Mouse (Mus musculus) monocyte, adult 5-6 weeks (primary cell): ENCODE measurements at regions not wholly inside any gene's neighbourhood (a gene's known extent, or its start where the extent isn't known, plus 50 kb on each side); places are given as distances from the start of the nearest gene placed in this dataset.

Experiments used
- ATAC-seq: fragments of 153-309, 156-312 bp; replicated peaks from 2 replicates; pipeline ENCODE4 v1.8.0; 2017; ENCODE audit warnings: mild to moderate bottlenecking; ENCODE audit not compliant: low TSS enrichment, insufficient number of reproducible peaks, severe bottlenecking, poor library complexity, low FRiP score

GRCm38 (mm10) chr13:35208319-35208718 is 181.4 kb upstream of the Eci2 start:
- ATAC-seq, result peak; percentile 55

GRCm38 (mm10) chr13:35209551-35209950 is 182.7 kb upstream of the Eci2 start:
- ATAC-seq, result peak; percentile 82

DNA sequence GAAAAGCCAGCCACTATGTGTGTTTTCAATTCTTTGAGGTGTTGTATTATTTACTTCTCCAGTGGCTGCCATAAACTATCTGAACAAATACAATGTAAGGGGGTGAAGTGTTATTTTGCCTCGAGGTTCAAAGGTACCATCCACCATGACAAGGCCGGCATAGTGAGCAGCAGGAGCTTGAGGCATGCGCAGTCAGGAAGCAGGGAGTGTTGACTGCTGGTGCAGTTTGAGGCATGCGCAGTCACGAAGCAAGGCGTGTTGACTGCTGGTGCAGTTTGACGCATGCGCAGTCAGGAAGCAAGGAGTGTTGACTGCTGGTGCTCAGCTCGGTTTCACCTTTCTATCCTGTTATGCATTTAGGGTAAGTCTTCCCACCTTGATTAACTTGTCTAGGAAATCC is 184.9 kb upstream of the Eci2 start:
- ATAC-seq, result no peak

- ATAC-seq, result no peak
Measured at GRCm38 (mm10) chr13:35212276-35212675, 185.4 kb upstream of the Eci2 start.

DNA sequence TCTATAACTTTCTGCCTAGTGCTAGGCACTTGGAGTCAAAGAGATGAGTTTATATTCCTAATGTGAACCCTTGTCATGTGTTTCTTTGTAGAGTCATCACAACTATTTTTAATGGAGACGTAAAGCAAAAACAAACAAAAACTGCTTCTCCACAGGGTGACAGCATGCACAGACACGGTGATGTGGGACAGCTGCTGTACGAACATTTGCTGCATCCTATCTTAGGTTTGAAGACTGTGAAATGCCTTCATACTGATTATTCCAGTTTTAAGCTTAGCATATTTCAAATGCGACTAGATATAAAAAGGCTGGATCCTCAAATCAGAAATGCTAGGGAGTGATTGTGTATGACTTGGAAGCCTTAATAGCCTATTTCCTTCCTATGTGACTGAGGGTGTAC is 187.3 kb upstream of the Eci2 start:
- ATAC-seq, result no peak

- ATAC-seq, result no peak
Measured at GRCm38 (mm10) chr13:35226142-35226829, 199.4 kb upstream of the Eci2 start.

DNA sequence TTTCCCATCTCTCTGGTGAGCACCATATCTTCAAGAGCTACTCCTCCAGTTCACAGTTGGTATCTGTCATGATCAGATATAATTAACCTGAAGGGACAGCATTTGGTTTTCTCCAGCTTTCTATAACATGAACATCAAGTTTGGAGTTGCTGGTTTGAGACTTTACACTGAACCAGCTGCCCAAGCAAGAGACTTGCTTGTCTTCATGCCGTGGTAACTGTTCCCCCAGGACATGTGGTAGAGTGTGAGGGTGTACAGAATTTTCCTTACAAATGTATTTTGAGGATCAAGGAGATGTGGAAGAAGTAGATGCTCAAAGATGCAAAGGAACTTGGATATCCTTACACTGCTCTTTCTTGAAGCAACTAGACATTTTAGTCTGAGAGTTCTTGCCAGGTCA is 200.0 kb upstream of the Eci2 start:
- no peak for ATAC-seq

DNA sequence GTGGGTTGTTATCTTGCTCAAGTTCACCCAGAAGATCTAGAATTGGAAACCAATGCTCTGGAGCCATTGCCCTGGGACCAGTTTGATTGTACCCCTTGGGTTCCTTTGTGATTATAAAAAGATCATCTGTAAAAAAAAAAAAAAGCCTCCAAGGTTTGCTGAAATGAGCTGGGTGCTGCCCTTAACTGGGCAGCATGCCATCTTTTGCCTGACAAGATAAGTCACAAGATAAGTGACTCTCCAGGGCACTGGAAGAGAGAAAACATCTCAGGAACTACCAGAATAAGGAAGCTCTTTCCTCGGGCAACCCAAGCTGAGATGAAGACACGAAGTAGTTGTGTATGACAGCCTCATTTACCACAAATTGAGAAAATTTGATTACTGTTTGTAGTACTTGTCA is 202.7 kb upstream of the Eci2 start:
- ATAC-seq, result no peak

DNA sequence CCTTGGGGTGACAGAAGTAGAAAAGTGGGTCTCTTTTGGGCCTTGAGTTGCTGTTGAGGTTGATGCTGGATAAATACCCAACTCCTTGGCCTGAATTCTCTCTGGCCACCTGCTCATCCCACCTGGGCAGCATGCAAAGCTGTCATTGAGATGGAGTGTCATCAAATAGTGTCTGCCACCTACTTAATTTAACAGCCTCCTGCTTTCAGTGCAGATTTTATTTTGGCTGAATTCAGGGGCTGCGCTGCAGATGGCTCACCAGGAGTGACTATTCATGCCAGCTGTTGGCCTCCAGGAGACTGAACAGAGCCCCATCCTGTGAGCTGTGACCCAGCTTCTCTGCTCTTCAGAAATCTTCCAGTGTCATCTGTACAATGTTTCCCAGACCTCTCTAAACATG is 206.7 kb upstream of the Eci2 start:
- no peak for ATAC-seq

DNA sequence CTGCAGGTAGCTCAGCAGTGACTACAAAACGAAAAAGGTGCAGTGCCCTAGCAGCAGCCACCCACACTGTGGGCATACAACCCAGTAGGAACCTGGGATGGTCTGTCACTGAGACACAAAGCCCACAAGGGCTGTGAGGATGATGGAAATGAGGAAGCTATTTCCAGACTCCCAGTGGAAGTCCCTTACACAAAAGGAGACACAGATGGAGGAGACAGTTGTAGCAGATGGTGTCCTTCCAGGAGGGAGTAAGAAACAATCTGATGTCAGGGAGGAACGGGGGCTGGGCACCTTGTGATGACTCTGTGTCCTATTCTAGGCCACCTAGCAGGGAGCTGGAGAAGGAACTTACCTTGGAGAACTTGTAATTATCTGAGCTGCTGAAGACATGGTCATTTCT is 214.5 kb upstream of the Eci2 start:
- no peak for ATAC-seq

DNA sequence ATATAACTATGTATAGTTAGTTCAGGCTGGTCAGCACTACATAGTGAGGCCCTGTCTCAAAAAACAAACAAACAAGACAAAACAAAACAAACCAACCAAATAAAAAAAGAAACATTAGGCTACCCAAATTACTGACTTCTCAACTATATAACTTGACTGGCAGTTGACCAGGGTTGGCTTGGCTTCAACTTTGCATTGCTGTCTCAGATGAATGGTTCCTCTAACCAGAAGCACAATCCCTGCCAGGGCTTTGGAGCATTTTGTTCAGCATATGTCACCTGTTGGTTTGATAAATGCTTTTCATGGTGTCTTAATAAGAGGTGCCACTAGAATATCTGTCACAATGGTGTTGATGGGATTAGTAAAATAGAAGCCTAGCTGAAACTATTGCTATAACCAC is 217.1 kb upstream of the Eci2 start:
- no peak for ATAC-seq

DNA sequence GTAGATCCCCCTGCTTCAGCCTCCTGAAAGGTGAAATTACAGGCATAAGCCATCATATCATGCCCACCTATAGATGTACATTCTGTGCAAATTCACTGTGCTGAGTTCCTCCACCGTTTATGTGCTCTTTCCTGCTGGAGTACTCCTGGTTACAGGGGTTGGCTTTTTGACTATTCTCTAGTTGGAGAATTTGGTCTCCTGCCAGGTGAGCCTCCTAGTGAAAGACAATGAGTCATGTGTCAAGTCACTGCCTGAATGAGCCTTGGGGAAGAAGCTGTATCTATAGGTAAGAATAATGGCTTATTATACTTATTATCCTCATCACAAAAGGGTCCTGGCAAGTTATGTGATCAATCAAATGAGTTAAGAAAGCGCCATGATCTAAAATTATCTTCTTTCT is 230.5 kb upstream of the Eci2 start:
- no peak for ATAC-seq

DNA sequence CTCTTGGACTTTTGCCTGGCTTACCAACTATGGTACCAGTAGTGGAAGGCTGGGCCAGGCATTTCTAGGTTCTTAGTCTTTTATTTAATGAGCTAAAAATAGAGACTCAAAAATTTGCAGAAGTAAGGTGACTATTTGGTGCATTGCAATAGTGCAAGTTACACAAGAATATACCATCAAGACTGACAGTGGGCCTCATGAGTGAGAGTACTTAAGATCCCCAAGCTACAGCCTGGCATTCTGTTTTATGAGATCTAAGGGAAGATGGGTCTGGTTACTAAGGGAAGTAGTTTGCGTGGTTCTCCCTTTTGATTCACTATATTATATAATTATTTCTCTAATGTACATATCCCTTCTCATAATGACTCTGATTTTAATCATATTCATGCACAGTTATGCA is 231.8 kb upstream of the Eci2 start:
- ATAC-seq, result peak; percentile 87

- no peak for ATAC-seq
Measured at GRCm38 (mm10) chr13:35283959-35284358, 257.1 kb upstream of the Eci2 start.

- no peak for ATAC-seq
Measured at GRCm38 (mm10) chr13:35302088-35302487, 275.2 kb upstream of the Eci2 start.

DNA sequence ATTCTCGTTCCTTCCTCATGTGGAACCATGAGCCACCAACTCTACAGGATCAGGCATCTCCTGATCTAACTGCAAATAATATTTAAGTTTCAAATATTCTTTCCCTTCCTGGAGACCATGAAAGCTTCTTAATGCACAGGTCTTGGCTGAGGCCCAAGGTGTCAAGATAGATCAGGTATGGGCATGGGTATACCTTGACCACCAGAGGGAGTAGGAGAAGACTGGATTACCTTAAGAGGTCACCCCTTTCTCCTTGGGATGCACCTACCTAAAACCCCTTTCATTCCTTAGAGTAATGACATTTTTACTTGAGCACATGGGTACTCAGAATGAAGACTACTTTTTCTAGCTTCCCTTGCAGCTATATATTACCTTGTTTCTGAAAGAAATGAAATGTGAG is 289.9 kb upstream of the Eci2 start:
- ATAC-seq, result no peak

- no peak for ATAC-seq
Measured at GRCm38 (mm10) chr13:35326682-35327242, 299.9 kb upstream of the Eci2 start.

DNA sequence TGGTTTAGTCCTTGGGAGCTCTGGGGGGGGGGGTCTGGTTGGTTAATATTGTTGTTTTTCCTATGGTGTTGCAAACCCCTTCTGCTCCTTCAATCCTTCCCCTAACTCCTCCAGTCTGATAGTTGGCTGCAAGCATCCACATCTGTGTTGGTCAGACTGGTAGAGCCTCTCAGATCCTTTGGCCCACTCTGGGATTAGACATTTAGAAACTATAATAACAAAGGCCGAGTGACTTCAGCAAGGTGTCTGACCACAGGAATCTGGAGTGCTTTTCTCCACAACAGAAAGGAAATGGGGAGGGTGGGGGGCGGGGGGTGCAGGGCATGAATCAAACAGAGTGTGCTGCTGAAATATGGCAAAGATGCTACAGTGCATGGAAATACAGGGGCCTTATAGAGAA is 301.4 kb upstream of the Eci2 start:
- ATAC-seq, result no peak

DNA sequence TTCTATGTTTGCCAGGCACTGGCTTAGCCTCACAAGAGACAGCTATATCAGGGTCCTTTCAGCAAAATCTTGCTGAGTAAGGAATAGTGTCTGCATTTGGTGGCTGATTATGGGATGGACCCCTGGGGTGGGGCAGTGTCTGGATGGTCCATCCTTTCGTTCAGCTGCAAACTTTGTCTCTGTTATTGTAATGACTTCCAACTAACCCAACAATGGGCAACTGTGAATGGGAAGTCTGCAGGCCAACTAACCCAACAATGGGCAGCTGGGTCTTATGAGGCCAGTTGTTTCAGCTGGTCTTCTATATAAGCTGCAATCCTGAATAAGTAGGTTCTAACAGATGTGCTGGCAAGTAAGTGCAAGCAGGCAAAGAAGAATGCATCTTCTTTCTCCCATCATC is 304.0 kb upstream of the Eci2 start:
- ATAC-seq, result no peak

DNA sequence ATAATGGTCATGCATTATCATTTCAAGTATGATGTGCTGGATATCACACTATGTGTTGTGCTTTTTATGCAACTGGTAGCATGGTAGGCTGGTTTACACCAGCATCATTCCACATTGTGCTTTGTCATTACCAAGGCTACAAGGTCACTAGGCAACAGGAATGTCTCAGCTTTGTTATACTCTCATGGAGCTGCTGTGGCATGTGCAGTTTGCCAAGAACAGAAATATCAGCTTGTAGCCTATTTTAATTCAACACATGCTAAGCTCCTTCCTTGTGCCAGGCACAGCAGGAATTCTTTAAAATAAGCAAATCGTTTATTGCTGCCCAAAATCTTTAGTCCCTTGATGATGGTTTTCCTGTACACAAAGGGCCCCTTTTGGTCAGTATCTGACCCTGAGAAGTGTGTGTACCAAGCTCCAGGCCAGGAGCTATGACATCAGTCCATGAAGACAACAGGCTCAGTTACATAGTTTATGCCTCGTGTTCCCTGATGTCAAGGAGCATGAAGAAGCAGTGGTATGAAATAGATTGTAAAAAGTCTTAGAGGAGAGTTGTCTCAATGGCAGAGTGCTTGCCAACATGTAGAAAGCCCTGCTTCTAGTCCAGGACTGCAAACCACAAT is 314.0 kb upstream of the Cdyl start:
- no peak for ATAC-seq
